Mouse (Mus musculus): ENCODE data around the gene Taar7a. TPM values are rescaled to one million over a fixed set of nuclear protein-coding genes. Genes with fewer than 3 reads are reported as not detected.

Gene Taar7a
- polyA plus RNA-seq, 1 experiment: not detected

DNA sequence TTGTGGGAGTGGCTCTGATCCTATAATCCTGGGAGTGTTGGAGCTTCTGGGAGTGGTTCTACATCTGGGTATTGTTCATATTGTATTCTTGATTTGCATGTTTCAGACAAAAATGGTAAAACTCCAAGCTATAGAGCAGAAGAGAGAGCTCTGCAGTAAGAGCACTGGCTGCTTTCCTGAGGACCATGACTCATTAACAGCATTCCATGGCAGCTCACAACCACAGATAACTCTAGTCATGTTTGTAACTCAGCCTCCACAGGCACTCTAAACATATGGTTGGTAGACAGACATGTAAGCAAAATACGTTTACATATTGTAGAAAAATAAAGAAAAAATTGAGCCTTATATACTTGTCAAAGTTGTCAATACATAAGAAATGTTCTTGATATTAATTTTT is 13.2 kb upstream of the Taar7a start:
- H3K36me3 ChIP-seq (ENCODE audit: control insufficient read depth, insufficient read depth, low read length): no peaks in the 10 kb centered on the region
- no peaks in the 10 kb centered on the region for H3K27me3 ChIP-seq (ENCODE audit: control insufficient read depth, insufficient read depth, low read length)
- 63% methylated on average over 1 of the region's 1 CpGs for WGBS
- TF ChIP-seq CTCF (IDR thresholded peaks at IDR 0.05; ENCODE audit: extremely low read depth, insufficient read length, insufficient replicate concordance, low read depth, low read length) (no peak), POLR2A (IDR thresholded peaks at IDR 0.05; ENCODE audit: low read depth, low read length) (no peak)
- no peak overlapping the region for H3K27ac ChIP-seq (ENCODE audit: insufficient read depth, low read depth, low read length)
- no peak overlapping the region for H3K4me3 ChIP-seq (ENCODE audit: low read depth, low read length)
- no peaks in the 10 kb centered on the region for H3K4me1 ChIP-seq (ENCODE audit: control insufficient read depth, insufficient read depth, insufficient read length, low read length)

DNA sequence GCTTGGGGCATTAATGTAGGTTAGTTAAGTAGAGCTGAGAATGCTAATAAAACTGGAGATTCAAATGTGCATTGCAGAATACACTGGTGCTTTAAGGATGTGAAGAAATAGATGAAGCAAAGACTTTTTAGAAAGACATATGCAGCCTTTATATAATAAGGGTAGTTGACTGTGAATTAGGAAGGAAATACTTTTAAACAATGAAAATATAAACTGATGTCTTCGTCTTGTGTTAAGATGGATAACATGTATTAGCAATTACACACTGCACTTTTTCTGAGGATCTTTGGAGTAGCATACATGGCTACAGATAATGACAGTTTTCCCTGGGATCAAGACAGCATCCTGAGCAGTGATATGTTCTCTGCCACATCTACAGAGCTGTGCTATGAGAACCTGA is 6.4 kb upstream of the Taar7a start, which contains the start of gene Taar7b:
Gene Taar7b (plus strand): TSS at position 301 of the 400 bp plus-strand sequence.
- no peak within 1 kb of the TSS for H3K27ac ChIP-seq (ENCODE audit: insufficient read depth, low read depth, low read length)
- H3K36me3 ChIP-seq (ENCODE audit: control insufficient read depth, insufficient read depth, low read length): no peaks in the 10 kb centered on the region
- TF ChIP-seq POLR2A (IDR thresholded peaks at IDR 0.05; ENCODE audit: low read depth, low read length) (no peak), CTCF (IDR thresholded peaks at IDR 0.05; ENCODE audit: extremely low read depth, insufficient read length, insufficient replicate concordance, low read depth, low read length) (no peak)
- no peaks in the 10 kb centered on the region for H3K4me1 ChIP-seq (ENCODE audit: control insufficient read depth, insufficient read depth, insufficient read length, low read length)
- no peaks in the 10 kb centered on the region for H3K27me3 ChIP-seq (ENCODE audit: control insufficient read depth, insufficient read depth, low read length)
- 71% methylated on average over 1 of the region's 1 CpGs for WGBS
- no peak within 1 kb of the TSS for H3K4me3 ChIP-seq (ENCODE audit: low read depth, low read length)

DNA sequence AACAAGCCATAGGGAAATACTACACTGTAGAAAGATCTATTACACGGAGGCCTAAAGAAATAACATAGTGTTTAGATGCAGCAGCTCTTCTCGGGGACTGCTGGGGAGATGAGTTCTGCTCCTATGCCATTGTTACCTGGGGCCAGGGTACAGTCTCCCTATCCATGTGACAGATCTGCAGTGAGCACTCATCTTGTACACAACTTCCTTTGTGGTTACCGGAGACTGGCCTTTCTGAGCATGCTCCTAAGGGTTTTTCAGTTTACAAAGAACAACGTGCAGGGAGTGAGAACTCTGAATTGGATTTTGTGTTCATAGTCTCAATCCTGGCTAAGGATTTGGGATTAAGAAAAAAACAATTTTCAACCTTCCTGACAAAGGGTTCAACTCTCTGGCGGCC is 6.9 kb downstream of the Taar7a start:
- no peak overlapping the region for H3K4me3 ChIP-seq (ENCODE audit: low read depth, low read length)
- no peak overlapping the region for H3K27ac ChIP-seq (ENCODE audit: insufficient read depth, low read depth, low read length)
- H3K4me1 ChIP-seq (ENCODE audit: control insufficient read depth, insufficient read depth, insufficient read length, low read length): no peaks in the 10 kb centered on the region
- WGBS: 58% methylated on average over 5 of the region's 5 CpGs
- TF ChIP-seq POLR2A (IDR thresholded peaks at IDR 0.05; ENCODE audit: low read depth, low read length) (no peak), CTCF (IDR thresholded peaks at IDR 0.05; ENCODE audit: extremely low read depth, insufficient read length, insufficient replicate concordance, low read depth, low read length) (no peak)
- H3K27me3 ChIP-seq (ENCODE audit: control insufficient read depth, insufficient read depth, low read length): no peaks in the 10 kb centered on the region
- no peaks in the 10 kb centered on the region for H3K36me3 ChIP-seq (ENCODE audit: control insufficient read depth, insufficient read depth, low read length)

DNA sequence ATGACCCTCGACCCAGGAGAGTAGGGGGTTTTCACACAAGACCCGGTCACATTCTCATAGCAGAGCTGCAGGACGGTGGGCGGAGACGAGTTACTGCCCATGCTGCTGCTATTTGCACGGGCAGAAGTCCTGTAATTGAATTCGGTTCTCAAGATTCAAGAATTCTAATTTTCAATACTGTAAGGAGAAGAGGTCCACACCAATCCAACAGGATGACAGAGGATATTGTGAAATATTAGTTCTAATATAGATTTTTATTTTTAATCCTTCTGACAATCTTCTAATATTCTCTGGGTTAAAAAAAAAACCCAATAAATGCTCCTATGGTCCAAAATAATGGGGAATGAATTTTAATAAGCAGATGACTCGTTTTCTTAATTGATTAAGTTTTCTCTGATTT is 7.7 kb downstream of the Taar7a start, which contains the start of gene Taar6:
Gene Taar6 (minus strand): TSS at position 101 of the 400 bp plus-strand sequence.
- 82% methylated on average over 8 of the region's 8 CpGs for WGBS
- H3K4me1 ChIP-seq (ENCODE audit: control insufficient read depth, insufficient read depth, insufficient read length, low read length): no peaks in the 10 kb centered on the region
- no peak for TF ChIP-seq POLR2A (IDR thresholded peaks at IDR 0.05; ENCODE audit: low read depth, low read length)
- no peak for TF ChIP-seq CTCF (IDR thresholded peaks at IDR 0.05; ENCODE audit: extremely low read depth, insufficient read length, insufficient replicate concordance, low read depth, low read length)
- no peak within 1 kb of the TSS for H3K27ac ChIP-seq (ENCODE audit: insufficient read depth, low read depth, low read length)
- no peaks in the 10 kb centered on the region for H3K36me3 ChIP-seq (ENCODE audit: control insufficient read depth, insufficient read depth, low read length)
- no peaks in the 10 kb centered on the region for H3K27me3 ChIP-seq (ENCODE audit: control insufficient read depth, insufficient read depth, low read length)
- no peak within 1 kb of the TSS for H3K4me3 ChIP-seq (ENCODE audit: low read depth, low read length)

DNA sequence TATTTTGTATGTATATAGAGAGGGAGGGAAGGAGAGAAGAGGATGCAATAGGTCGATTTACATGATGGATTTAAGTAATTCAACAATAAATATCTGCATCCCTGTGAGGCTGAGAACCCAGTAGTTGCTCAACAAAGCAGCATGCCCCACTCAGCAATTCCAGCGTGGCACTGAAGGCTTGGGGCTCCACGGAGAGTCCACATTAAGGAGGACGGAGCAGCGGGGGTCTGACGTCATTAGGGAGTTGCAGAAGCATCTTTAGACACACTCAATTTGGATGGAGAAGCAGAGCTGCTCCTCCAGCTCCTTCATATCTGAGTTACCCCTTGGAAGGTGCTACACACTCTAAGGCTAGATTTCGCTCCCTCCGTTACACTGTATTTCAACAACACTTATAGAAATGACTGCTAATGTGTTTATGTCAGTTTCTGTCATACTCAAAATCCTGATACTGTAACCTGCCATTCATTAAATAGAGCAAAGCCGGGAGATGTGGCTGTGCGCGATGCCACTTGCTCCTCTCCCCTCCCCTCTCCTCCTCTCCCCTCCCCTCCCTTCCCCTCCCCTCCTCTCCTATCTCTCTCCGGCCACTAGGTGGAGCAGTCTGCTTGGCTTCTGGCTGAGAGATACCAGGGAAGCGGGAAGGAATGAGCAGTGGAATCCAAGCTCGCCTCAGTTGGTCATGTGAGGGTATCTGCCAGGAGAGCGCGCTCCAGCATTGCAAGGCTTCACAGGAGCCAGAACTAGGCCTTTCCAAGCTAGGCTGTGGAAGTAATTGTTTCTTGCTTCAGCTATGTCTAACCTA is 14.2 kb downstream of the Taar7a start:
- Histone ChIP-seq H3K27me3 (ENCODE audit: control insufficient read depth, insufficient read depth, low read length) (no peaks in the 10 kb centered on the region), H3K36me3 (ENCODE audit: control insufficient read depth, insufficient read depth, low read length) (no peaks in the 10 kb centered on the region), H3K27ac (ENCODE audit: insufficient read depth, low read depth, low read length) (no peak overlapping the region), H3K4me1 (ENCODE audit: control insufficient read depth, insufficient read depth, insufficient read length, low read length) (no peaks in the 10 kb centered on the region), H3K4me3 (ENCODE audit: low read depth, low read length) (no peak overlapping the region)
- WGBS: 43% methylated on average over 16 of the region's 16 CpGs
- TF ChIP-seq CTCF (IDR thresholded peaks at IDR 0.05; ENCODE audit: extremely low read depth, insufficient read length, insufficient replicate concordance, low read depth, low read length): peak; percentile 85; the same call in 1 of the 2 replicates
- TF ChIP-seq POLR2A (IDR thresholded peaks at IDR 0.05; ENCODE audit: low read depth, low read length): no peak

DNA sequence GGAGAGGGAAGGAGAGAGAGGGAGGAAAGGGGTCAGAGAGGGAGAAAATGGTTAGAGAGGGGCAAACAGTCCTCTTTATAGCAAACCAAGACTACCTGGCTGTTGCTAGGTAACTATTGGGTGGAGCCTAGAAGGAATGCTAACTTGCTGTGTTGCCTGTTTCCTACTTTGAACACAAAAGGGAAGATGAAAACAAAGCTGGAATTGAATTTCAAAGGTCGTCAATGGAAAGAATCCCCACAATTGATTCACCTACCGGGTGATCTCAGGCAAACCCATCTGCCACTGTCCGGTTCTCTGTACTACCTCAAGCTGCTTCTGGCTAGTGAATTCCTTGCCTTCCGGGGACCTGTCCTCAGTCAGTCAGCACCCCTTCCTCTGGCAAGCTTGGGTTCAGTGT is 15.3 kb downstream of the Taar7a start:
- H3K27ac ChIP-seq (ENCODE audit: insufficient read depth, low read depth, low read length): no peak overlapping the region
- H3K36me3 ChIP-seq (ENCODE audit: control insufficient read depth, insufficient read depth, low read length): no peaks in the 10 kb centered on the region
- WGBS: 45% methylated on average over 4 of the region's 4 CpGs
- H3K4me1 ChIP-seq (ENCODE audit: control insufficient read depth, insufficient read depth, insufficient read length, low read length): no peaks in the 10 kb centered on the region
- TF ChIP-seq CTCF (IDR thresholded peaks at IDR 0.05; ENCODE audit: extremely low read depth, insufficient read length, insufficient replicate concordance, low read depth, low read length) (no peak), POLR2A (IDR thresholded peaks at IDR 0.05; ENCODE audit: low read depth, low read length) (no peak)
- no peaks in the 10 kb centered on the region for H3K27me3 ChIP-seq (ENCODE audit: control insufficient read depth, insufficient read depth, low read length)
- no peak overlapping the region for H3K4me3 ChIP-seq (ENCODE audit: low read depth, low read length)

DNA sequence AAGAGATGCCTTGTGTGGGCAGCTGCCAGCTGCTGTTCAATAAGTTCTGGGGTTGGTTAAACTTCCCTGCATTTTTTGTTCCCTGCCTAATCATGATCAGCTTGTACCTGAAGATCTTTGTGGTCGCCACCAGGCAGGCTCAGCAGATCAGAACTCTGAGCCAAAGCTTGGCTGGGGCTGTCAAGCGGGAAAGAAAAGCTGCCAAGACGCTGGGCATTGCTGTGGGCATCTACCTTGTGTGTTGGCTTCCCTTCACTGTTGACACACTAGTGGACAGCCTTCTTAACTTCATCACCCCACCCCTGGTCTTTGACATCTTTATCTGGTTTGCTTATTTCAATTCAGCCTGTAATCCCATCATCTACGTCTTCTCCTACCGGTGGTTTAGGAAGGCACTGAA is 22.0 kb downstream of the Taar7a start:
- no peaks in the 10 kb centered on the region for H3K4me1 ChIP-seq (ENCODE audit: control insufficient read depth, insufficient read depth, insufficient read length, low read length)
- WGBS: 87% methylated on average over 5 of the region's 5 CpGs
- TF ChIP-seq CTCF (IDR thresholded peaks at IDR 0.05; ENCODE audit: extremely low read depth, insufficient read length, insufficient replicate concordance, low read depth, low read length) (no peak), POLR2A (IDR thresholded peaks at IDR 0.05; ENCODE audit: low read depth, low read length) (no peak)

More for the DNA sequence above, 22.0 kb downstream of the Taar7a start:
- no peaks in the 10 kb centered on the region for H3K27me3 ChIP-seq (ENCODE audit: control insufficient read depth, insufficient read depth, low read length)
- H3K4me3 ChIP-seq (ENCODE audit: low read depth, low read length): no peak overlapping the region
- no peak overlapping the region for H3K27ac ChIP-seq (ENCODE audit: insufficient read depth, low read depth, low read length)
- no peaks in the 10 kb centered on the region for H3K36me3 ChIP-seq (ENCODE audit: control insufficient read depth, insufficient read depth, low read length)

Measured in small intestine, adult 2 months (tissue).